Mouse (Mus musculus): ENCODE data around the gene Coil.

The Coil gene

GRCm38 (mm10) chr11:88970202-88970732 lies at the start of gene Coil:
Gene Coil (plus strand): TSS chr11:88970252.
- no peak for DNase-seq (ENCODE audit: extremely low spot score, low read depth, low spot score)

GRCm38 (mm10) chr11:88926566-88926965 lies 43.5 kb upstream of the Coil start:
- DNase-seq (ENCODE audit: extremely low spot score, low read depth, low spot score) = no peak

GRCm38 (mm10) chr11:88931692-88932530 lies 38.1 kb upstream of the Coil start:
- DNase-seq (ENCODE audit: extremely low spot score, low read depth, low spot score) = no peak

- no peak for DNase-seq (ENCODE audit: extremely low spot score, low read depth, low spot score)
Observed at GRCm38 (mm10) chr11:88933030-88933429, 37.0 kb upstream of the Coil start.

DNA sequence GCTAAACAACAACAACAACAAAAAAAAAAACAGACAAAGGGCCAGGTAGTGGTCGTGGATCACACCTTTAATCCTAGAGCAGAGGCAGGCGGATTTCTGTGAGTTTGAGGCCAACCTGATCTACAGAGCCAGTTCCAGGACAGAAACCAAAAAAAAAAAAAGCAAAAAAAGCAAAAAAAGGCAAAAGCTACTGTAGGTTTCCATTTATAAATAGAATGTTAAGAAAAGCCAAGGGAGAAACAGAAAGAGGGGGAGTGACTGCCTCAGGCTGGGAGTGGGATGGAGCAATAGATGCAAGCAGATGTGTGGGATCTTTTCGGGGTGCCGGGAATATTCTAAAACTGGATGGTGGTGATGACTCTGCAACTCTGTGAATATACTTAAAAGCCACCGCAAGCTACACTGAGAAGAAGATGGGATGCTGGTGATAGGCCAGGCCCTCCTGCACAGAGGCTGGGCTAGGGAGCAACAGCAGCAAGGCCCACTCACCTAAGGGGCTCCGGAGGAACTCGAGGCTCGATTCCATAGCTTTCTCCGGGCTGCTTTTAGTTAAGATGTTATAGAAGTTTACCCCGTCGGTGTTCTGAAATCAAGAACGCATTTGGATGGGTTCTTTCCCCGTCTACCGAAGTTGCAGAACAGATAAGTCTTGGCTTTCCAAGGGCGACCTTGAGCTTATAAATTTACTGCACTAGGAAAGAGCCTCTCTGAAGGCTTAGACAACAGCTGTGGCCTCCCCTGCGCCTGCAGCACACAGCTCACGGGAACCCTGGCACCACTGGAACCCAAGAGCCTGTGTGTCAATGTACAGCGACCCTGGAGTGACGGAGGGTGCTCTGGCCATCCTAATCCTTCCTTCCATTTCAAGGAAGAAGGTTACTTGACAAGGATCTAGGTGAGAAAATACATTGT lies 35.7 kb upstream of the Coil start:
- DNase-seq (ENCODE audit: extremely low spot score, low read depth, low spot score) = no peak

DNA sequence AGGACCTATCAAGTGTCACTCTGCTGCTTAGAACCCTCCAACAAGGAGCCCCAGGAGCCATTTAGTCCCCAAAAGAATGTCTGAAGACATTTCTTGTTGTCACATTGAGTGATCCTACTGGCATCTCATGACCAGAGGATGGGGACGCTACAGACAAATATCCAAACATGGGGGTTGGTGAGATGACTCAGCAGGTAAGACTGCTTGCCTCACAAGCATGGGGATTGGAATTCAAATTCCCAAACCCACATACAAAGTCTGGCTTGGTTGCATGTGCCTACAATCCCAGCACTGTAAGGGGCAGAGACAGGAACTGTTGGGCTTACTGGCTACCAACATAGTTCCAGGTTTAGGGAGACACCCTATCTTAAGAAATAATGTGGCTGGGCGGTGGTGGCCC lies 32.2 kb upstream of the Coil start:
- DNase-seq (ENCODE audit: extremely low spot score, low read depth, low spot score) = no peak

DNA sequence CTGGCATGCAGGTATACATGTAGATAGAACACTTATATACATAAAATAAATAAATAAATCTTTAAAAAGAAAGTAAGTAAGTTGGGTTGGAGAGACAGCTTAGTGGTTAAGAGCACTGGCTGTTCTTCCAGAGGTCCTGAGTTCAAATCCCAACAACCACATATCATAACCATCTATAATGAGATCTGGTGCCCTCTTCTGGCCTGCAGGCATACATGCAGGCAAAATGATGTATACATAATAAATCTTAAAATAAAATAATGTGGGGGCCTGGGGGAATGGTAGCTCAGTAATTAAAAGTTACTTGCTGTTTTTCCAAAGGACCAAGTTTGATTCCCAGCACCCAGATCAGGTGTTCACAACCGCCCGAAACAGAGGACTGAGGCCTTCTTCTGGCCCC lies 31.3 kb upstream of the Coil start:
- DNase-seq (ENCODE audit: extremely low spot score, low read depth, low spot score) = no peak

- no peak for DNase-seq (ENCODE audit: extremely low spot score, low read depth, low spot score)
Observed at GRCm38 (mm10) chr11:88939634-88940033, 30.4 kb upstream of the Coil start.

GRCm38 (mm10) chr11:88941489-88941888 lies 28.6 kb upstream of the Coil start:
- DNase-seq (ENCODE audit: extremely low spot score, low read depth, low spot score) = no peak

- no peak for DNase-seq (ENCODE audit: extremely low spot score, low read depth, low spot score)
Observed at GRCm38 (mm10) chr11:88945971-88946585, 24.0 kb upstream of the Coil start.

DNA sequence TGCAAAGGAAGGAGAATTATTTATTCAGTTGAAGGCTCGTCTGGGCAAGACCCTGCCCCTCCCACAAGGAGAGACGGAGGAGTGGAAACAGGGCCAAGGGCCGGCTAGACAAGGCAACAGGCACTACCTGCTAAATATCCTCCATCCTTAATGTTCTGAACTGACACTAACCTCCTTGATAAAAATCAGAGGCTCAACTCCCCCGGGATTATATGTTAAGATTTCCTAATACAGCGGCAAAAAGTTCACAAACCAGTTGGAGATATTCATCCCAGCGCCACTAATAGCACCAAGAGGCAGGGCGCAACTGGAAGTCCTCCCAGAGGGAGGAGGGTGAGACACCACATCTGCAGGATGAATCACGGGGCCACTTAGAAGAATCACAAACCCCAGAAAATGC lies 21.2 kb upstream of the Coil start:
- DNase-seq (ENCODE audit: extremely low spot score, low read depth, low spot score) = no peak

- DNase-seq (ENCODE audit: extremely low spot score, low read depth, low spot score) = no peak
Observed at GRCm38 (mm10) chr11:88949802-88950639, 20.0 kb upstream of the Coil start.

DNA sequence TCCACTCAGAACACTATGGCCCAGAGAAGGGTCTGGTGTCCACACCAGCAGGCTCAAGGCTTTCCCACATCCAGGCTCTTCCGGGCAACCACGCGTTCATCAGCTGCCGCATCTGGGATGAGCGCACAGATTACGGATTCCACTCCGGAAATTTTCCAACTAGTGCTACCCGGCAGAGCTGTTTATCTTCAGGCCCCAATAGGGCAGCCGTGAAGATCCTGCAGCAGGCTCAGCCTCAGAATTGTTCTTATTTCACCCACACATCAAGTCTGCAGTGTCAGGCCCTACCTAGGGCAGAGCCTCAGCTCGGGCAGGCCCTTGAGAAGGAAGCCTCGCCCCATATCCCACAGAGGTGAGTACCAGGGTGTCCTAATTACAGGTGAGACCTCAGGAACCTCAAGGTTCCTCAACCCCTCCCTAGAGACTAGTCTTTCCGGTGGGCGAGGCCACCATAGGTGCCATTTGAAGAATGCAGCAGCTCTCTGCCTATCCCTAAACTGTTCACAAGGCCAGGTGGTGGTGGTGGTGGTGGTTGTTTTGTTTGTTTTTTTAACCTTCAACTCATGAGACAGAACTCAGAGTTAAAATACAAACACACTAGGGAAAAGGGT lies 19.3 kb upstream of the Coil start:
- DNase-seq (ENCODE audit: extremely low spot score, low read depth, low spot score) = no peak

DNA sequence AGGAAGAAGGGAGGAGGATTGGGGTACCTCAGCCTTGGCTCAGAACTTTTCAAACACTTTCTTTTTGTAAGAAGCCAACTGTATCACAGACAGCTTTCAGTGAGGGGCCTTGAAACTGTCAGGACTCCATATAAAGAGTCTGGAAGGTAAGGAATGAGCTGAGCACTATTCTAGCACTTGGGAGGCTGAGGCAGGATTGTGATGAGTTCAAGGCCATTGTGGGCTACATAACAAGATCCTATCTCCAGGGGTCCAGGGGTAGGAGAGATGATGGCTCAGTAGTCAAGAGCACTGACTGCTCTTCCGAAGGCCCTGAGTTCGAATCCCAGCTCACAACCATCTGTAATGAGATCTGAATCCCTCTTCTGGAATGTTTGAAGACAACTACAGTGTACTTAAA lies 18.5 kb upstream of the Coil start:
- DNase-seq (ENCODE audit: extremely low spot score, low read depth, low spot score) = no peak

GRCm38 (mm10) chr11:88952117-88952516 lies 17.9 kb upstream of the Coil start:
- no peak for DNase-seq (ENCODE audit: extremely low spot score, low read depth, low spot score)

DNA sequence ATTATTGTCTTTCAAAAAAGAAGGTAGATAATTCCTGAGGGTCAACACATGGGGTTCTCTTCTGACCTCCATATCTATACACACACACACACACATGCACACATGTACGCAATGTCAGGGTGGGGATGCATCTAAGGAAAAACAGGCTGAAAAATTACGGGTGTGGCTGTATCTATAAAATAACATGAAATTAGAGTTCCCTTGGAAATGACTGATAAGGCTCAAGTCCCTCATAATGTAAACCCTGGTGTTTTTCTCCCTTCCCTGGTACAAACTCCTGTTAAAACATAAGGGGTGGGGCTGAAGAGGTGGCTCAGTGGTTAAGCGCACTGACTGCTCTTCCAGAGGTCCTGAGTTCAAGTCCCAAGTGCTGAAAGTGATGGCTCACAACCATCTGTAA lies 16.5 kb upstream of the Coil start:
- no peak for DNase-seq (ENCODE audit: extremely low spot score, low read depth, low spot score)

- peak; percentile 35 for DNase-seq (ENCODE audit: extremely low spot score, low read depth, low spot score)
Observed at GRCm38 (mm10) chr11:88954803-88955202, 15.2 kb upstream of the Coil start.

DNA sequence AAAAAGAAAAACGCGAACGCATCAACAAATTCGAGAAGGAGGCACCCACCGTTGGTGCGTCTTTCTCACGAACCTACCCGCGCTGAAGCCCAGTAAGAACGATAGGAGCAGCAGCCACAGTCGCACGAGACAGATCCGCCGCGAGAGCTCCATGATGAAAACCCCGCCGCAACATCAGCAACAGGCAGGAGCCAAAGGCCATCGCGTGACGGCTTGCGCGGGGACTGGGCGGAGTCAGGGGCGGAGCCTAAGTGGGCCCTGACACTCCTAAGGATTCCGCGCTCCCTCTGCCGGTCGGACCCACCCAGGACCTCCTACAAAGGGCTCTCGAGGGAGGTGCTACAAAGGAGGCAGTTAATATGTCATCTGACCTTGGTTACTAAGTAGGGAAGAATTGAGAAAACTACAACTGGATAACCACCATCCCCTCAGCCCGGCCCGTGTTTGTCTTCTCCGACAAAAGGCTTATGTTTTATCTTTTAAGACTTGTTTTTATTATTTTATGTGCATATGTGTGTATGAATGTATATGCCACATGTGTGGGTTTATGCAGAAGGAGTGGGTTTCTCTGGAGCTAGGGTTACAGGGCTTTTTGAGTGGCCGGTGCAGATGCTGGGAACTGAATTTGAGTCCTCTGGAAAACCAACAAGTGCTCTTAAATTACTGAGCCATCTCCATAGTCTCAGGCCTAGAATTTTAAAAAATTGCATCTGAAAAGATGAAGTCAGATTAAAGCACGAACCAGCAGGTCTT lies 14.7 kb upstream of the Coil start, which contains the start of gene Scpep1:
Scpep1 (minus strand) TSS at position 249 of the 753 bp plus-strand sequence.
- DNase-seq (ENCODE audit: extremely low spot score, low read depth, low spot score) = peak; percentile 75

DNA sequence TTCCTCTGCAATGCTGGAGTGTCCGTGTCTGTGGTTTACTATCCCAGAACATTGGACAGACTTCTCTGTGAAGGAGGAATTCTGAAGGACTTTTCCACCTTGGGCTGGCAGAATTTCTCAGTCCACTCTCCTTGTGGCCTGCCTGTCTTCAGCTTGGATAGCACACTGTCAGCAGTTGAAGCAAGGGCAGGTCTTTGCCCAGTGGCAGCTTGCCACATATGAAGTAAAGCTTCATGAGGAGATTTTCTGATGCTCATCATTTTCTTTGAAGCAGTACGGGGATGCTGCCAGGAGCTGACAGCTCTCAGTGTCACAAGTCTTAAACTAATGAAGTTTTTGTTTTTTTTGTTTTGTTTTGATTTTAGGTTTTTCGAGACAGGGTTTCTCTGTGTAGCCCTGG lies 11.2 kb upstream of the Coil start:
- DNase-seq (ENCODE audit: extremely low spot score, low read depth, low spot score) = no peak

Data from hindlimb bud, embryonic 11.5 days (tissue).